Mouse (Mus musculus) fat pad, adult 2 months (tissue): Measurements from ENCODE around the gene Gm49366.
"Not testable (repeated sequence)": the region's sequence is repeated elsewhere in the genome, so short reads cannot be mapped to it uniquely, and the experiment has no call there.

Experiments used
- DNase-seq: peaks from one replicate; pipeline ENCODE4 v3.0.0-alpha.2; 2011; ENCODE audit warnings: low read depth, low spot score; ENCODE audit errors: extremely low read depth

The Gm49366 gene

GRCm38 (mm10) chr12:84071696-84072095 lies 33.0 kb downstream of the Gm49366 start:
- DNase-seq: no peak

DNA sequence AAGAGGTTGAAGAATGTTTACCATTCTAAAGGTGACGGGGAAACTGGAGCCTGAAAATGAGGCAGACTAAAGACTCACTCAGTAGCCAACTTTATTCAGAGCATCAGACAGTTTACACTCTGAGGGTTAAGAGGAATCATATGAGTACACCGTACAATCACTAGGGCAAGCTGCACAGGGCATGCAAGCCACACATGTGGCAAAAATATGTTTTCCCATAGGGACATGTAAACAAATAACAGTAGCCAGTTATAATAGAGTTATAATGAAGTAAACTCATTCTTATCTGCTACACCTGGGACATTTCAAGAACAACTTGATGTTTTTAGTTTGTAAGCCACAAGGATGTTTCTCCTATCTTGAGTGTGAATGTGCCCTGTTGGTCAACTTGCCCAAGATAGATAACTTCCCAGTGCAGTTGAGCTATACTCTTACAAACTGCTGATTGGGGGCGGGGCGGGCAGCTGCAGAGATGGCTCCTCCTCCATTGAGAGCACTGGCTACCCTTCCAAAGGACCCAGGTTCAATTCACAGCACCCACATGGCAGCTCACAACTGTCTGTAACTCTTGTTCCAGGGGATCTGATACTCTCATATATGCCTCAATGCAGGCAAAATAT lies 38.7 kb downstream of the Gm49366 start:
- no peak for DNase-seq

DNA sequence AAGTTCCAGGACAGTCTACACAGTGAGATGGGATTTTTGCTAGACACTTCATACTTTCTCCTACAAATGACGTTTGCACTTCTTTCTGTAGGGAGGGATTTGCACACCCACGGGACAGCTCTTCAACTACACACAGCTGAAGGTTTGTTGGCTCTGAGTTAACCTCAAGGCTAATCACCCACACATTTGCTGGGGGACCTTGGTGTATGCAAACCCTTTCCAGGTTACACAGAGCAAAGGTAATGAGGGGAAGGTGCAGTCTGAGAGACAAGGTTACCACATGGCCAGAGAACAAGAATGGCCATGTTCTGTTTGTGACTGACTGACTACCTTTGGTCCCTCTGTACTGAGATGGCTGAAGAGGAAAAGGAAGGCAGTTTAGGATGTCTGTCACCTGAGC lies 45.1 kb downstream of the Gm49366 start:
- peak; percentile 97 for DNase-seq

- peak; percentile 98 for DNase-seq
These were observed 45.8 kb downstream of the Gm49366 start for GRCm38 (mm10) chr12:84084581-84084980.

DNA sequence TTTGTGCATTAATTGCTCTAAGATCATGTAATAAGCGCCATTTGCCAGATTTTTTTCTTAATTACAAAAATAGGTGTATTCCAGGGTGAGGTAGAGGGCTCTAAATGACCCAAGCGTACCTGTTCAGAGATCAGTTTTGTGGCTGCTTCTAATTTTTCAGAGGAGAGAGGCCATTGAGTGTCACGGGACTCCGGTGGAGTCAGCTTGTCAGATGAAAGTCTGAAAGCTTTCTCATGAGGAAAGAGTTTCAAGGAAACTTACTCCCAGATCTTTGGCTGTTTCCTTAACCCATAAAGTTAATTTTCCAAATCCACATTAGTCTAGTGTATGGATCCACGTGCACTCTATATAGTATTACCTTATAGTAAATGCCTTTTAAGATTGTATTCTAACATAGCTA lies 55.9 kb downstream of the Gm49366 start:
- not testable (repeated sequence) for DNase-seq

GRCm38 (mm10) chr12:84099605-84100004 lies 60.9 kb downstream of the Gm49366 start:
- no peak for DNase-seq

DNA sequence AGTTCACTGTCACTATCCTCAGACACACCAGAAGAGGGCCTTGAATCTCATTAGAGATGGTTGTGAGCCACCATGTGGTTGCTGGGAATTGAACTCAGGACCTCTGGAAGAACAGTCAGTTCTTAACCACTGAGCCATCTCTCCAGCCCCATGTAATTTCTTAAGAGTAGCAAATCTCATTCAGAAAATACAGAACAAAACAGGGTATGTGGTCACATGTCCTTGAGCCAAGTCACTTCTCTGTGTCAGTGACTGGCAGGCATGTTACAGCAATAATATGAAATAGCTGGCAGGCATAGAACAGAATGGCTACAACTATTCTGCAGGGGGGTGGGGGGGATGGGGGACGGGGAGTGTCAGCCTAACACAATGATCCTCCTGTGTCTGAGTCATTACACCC lies 61.3 kb downstream of the Gm49366 start:
- DNase-seq: peak; percentile 45

- DNase-seq: not testable (repeated sequence)
These were observed 62.1 kb downstream of the Gm49366 start, which contains the start of gene Acot6 for GRCm38 (mm10) chr12:84100604-84101492. TSS of gene Acot6 (plus strand) at chr12:84100654.

GRCm38 (mm10) chr12:84101493-84101845 lies 62.7 kb downstream of the Gm49366 start:
- DNase-seq: no peak

GRCm38 (mm10) chr12:84107012-84107411 lies 68.3 kb downstream of the Gm49366 start:
- no peak for DNase-seq

DNA sequence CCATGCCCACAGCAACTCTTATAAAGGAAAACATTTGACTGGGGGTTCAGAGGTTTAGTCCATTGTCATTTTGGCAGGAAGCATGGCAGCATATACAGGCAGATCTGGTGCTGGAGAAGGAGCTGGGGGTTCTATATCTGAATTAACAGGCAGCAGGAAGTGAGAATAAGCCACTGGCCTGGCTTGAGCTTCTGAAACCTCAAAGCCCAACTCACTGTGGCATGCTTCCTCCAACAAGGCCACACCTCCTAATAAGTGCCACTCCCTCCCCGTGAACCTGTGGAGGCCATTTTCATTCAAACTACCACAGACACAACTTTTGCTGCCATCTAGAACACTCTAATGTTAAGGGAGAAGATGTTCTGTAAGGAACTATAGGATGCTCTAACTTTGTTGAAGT lies 69.0 kb downstream of the Gm49366 start:
- DNase-seq: no peak
